Mouse (Mus musculus) MEL (cell line): ENCODE data around the gene Smad1. TPM values are rescaled to one million over a fixed set of nuclear protein-coding genes. Genes with fewer than 3 reads are reported as not detected.

ENCODE experiments used
- DNase-seq: peaks from one replicate; pipeline ENCODE4 v3.0.0; 2011; ENCODE audit warnings: low read depth, low spot score
- H3K27ac ChIP-seq: 2 replicates; pipeline ENCODE4 v1.5.1; 2012; ENCODE audit warnings: low read depth, mild to moderate bottlenecking, control low read depth, low read length, moderate library complexity; ENCODE audit not compliant: control insufficient read depth
- H3K27me3 ChIP-seq, 2 experiments: fragments of 150-350 bp in 1 of 2; sonication (generic) in 1 of 2; 2 replicates each; pipeline ENCODE4 v1.6.1; 2012; ENCODE audit warnings: low read length in 2 of 2, mild to moderate bottlenecking in 2 of 2, improper control_type of control experiment in 1 of 2, moderate library complexity in 1 of 2; ENCODE audit not compliant: insufficient read depth in 2 of 2, control insufficient read depth in 1 of 2
- H3K36me3 ChIP-seq, 2 experiments: 2 replicates each; pipeline ENCODE4 v1.6.1; 2012 to 2014; ENCODE audit warnings: low read length in 2 of 2, improper control_type of control experiment in 1 of 2, inconsistent platforms in 1 of 2, mild to moderate bottlenecking in 1 of 2; ENCODE audit not compliant: insufficient read depth in 2 of 2, control insufficient read depth in 1 of 2
- H3K4me1 ChIP-seq, 2 experiments: fragments of 150-350 bp in 1 of 2; sonication (generic) in 1 of 2; 2 replicates each; pipeline ENCODE4 v1.6.1; 2012; ENCODE audit warnings: low read length in 2 of 2, improper control_type of control experiment in 1 of 2, mild to moderate bottlenecking in 1 of 2; ENCODE audit not compliant: insufficient read depth in 2 of 2, control insufficient read depth in 1 of 2
- H3K4me3 ChIP-seq, 2 experiments: fragments of 150-350 bp in 1 of 2; sonication (generic) in 1 of 2; 2 replicates each; pipeline ENCODE4 v1.5.1; 2012; ENCODE audit warnings: low read depth in 2 of 2, low read length in 2 of 2, mild to moderate bottlenecking in 2 of 2, moderate library complexity in 2 of 2, control low read depth in 1 of 2, improper control_type of control experiment in 1 of 2; ENCODE audit not compliant: control insufficient read depth in 1 of 2, insufficient read depth in 1 of 2
- H3K79me2 ChIP-seq: 2 replicates; pipeline ENCODE4 v1.6.1; 2012; ENCODE audit warnings: mild to moderate bottlenecking, low read length, moderate library complexity; ENCODE audit not compliant: control insufficient read depth, poor library complexity, insufficient read depth
- H3K9ac ChIP-seq: 2 replicates; pipeline ENCODE4 v1.6.1; 2012; ENCODE audit warnings: low read depth, mild to moderate bottlenecking, control low read depth, low read length, moderate library complexity; ENCODE audit not compliant: control insufficient read depth, poor library complexity, severe bottlenecking
- H3K9me3 ChIP-seq: fragments of 150-350 bp; sonication (generic); replicated peaks from 2 replicates; pipeline ENCODE4 v1.6.1; 2012; ENCODE audit warnings: mild to moderate bottlenecking, low read length, improper control_type of control experiment, moderate library complexity; ENCODE audit not compliant: insufficient read depth
- BHLHE40 ChIP-seq: IDR thresholded peaks from 2 replicates; pipeline ENCODE4 v1.6.1; 2012; ENCODE audit warnings: low read depth, mild to moderate bottlenecking, inconsistent platforms, low read length, improper control_type of control experiment, borderline replicate concordance
- CHD1 ChIP-seq: IDR thresholded peaks from 2 replicates; pipeline ENCODE4 v1.6.1; 2012; ENCODE audit warnings: low read depth, mild to moderate bottlenecking, inconsistent platforms, low read length, improper control_type of control experiment
- CHD2 ChIP-seq: IDR thresholded peaks from 2 replicates; pipeline ENCODE4 v1.6.1; 2011; ENCODE audit warnings: low read length, improper control_type of control experiment
- E2F4 ChIP-seq: IDR thresholded peaks from 2 replicates; pipeline ENCODE4 v1.6.1; 2011; ENCODE audit warnings: low read depth, low read length, improper control_type of control experiment, borderline replicate concordance
- ELF1 ChIP-seq: IDR thresholded peaks from 2 replicates; pipeline ENCODE4 v1.6.1; 2014; ENCODE audit warnings: low read depth, mild to moderate bottlenecking, inconsistent platforms, low read length, improper control_type of control experiment, moderate library complexity
- GABPA ChIP-seq: IDR thresholded peaks from 2 replicates; pipeline ENCODE4 v1.6.1; 2012; ENCODE audit warnings: low read depth, mild to moderate bottlenecking, inconsistent platforms, low read length, improper control_type of control experiment, moderate library complexity
- GATA1 ChIP-seq: IDR thresholded peaks from 2 replicates; pipeline ENCODE4 v1.6.1; 2011; ENCODE audit warnings: low read depth, low read length, improper control_type of control experiment
- JUND ChIP-seq: IDR thresholded peaks from 2 replicates; pipeline ENCODE4 v1.6.1; 2011; ENCODE audit warnings: low read depth, mild to moderate bottlenecking, improper control_type of control experiment, low read length
- KAT2A ChIP-seq: conservative IDR thresholded peaks from 2 replicates; pipeline ENCODE4 v1.6.1; 2012; ENCODE audit warnings: low read depth, low read length, improper control_type of control experiment, inconsistent platforms
- MAFK ChIP-seq: IDR thresholded peaks from 2 replicates; pipeline ENCODE4 v1.6.1; 2011; ENCODE audit warnings: low read depth, mild to moderate bottlenecking, low read length, improper control_type of control experiment, borderline replicate concordance
- MAZ ChIP-seq: IDR thresholded peaks from 2 replicates; pipeline ENCODE4 v1.6.1; 2012; ENCODE audit warnings: low read depth, mild to moderate bottlenecking, inconsistent platforms, low read length, improper control_type of control experiment
- MEF2A ChIP-seq: IDR thresholded peaks from 2 replicates; pipeline ENCODE4 v1.6.1; 2014; ENCODE audit warnings: low read depth, mild to moderate bottlenecking, inconsistent platforms, low read length, improper control_type of control experiment; ENCODE audit not compliant: poor library complexity, insufficient replicate concordance, severe bottlenecking; ENCODE audit errors: extremely low read depth
- MYB ChIP-seq: IDR thresholded peaks from 2 replicates; pipeline ENCODE4 v1.6.1; 2011; ENCODE audit warnings: mild to moderate bottlenecking, low read depth, low read length, improper control_type of control experiment
- NRF1 ChIP-seq: IDR thresholded peaks from 2 replicates; pipeline ENCODE4 v1.6.1; 2014; ENCODE audit warnings: low read depth, mild to moderate bottlenecking, inconsistent platforms, low read length, improper control_type of control experiment, moderate library complexity; ENCODE audit not compliant: poor library complexity, insufficient read depth, severe bottlenecking
- POLR2A ChIP-seq, 2 experiments: IDR thresholded peaks; 2 replicates each; pipeline ENCODE4 v1.6.1; 2011 to 2012; ENCODE audit warnings: low read length in 2 of 2, mild to moderate bottlenecking in 2 of 2, control low read depth in 1 of 2, improper control_type of control experiment in 1 of 2, low read depth in 1 of 2, moderate library complexity in 1 of 2; ENCODE audit not compliant: control insufficient read depth in 1 of 2, insufficient read depth in 1 of 2, poor library complexity in 1 of 2
- POLR2AphosphoS2 ChIP-seq: IDR thresholded peaks from 2 replicates; pipeline ENCODE4 v1.6.1; 2011; ENCODE audit warnings: low read length, improper control_type of control experiment
- POLR2AphosphoS5 ChIP-seq: IDR thresholded peaks from 2 replicates; pipeline ENCODE4 v1.6.1; 2012; ENCODE audit warnings: low read depth, borderline replicate concordance, mild to moderate bottlenecking, inconsistent platforms, low read length, moderate library complexity, mixed read lengths
- RAD21 ChIP-seq: IDR thresholded peaks from 2 replicates; pipeline ENCODE4 v1.6.1; 2011; ENCODE audit warnings: mild to moderate bottlenecking, low read depth, low read length, improper control_type of control experiment
- TAL1 ChIP-seq: IDR thresholded peaks from 2 replicates; pipeline ENCODE4 v1.6.1; 2012; ENCODE audit warnings: mild to moderate bottlenecking, inconsistent platforms, low read length, moderate library complexity, mixed read lengths
- TCF12 ChIP-seq: IDR thresholded peaks from 2 replicates; pipeline ENCODE4 v1.6.1; 2014; ENCODE audit warnings: low read depth, mild to moderate bottlenecking, inconsistent platforms, low read length, improper control_type of control experiment, moderate library complexity
- UBTF ChIP-seq: IDR thresholded peaks from 2 replicates; pipeline ENCODE4 v1.6.1; 2012; ENCODE audit warnings: low read depth, mild to moderate bottlenecking, inconsistent platforms, low read length, improper control_type of control experiment, moderate library complexity, borderline replicate concordance; ENCODE audit not compliant: insufficient read depth
- USF1 ChIP-seq: IDR thresholded peaks from 2 replicates; pipeline ENCODE4 v1.6.1; 2014; ENCODE audit warnings: low read depth, mild to moderate bottlenecking, inconsistent platforms, low read length, improper control_type of control experiment, moderate library complexity
- USF2 ChIP-seq, 2 experiments: IDR thresholded peaks; 2 replicates each; pipeline ENCODE4 v1.6.1; 2011 to 2012; ENCODE audit warnings: improper control_type of control experiment in 2 of 2, low read length in 2 of 2, borderline replicate concordance in 1 of 2, inconsistent platforms in 1 of 2, low read depth in 1 of 2, mild to moderate bottlenecking in 1 of 2; ENCODE audit not compliant: insufficient read depth in 1 of 2
- ZKSCAN1 ChIP-seq: IDR thresholded peaks from 2 replicates; pipeline ENCODE4 v1.6.1; 2012; ENCODE audit warnings: low read depth, mild to moderate bottlenecking, inconsistent platforms, low read length, improper control_type of control experiment, moderate library complexity
- ZMIZ1 ChIP-seq: IDR thresholded peaks from 2 replicates; pipeline ENCODE4 v1.6.1; 2012; ENCODE audit warnings: low read depth, mild to moderate bottlenecking, inconsistent platforms, low read length, improper control_type of control experiment, moderate library complexity
- polyA plus RNA-seq, 2 experiments: library from polyadenylated mRNA; stranded (reverse) in 1 of 2; unstranded in 1 of 2; fragments of >175 nt in 1 of 2; fragments of >200 nt in 1 of 2; gene quantifications; 2 replicates each; pipeline versions ENCODE4 v1.2.1 to v1.2.4; 2012; ENCODE audit warnings: low replicate concordance in 2 of 2, low read depth in 1 of 2; ENCODE audit not compliant: insufficient read length in 2 of 2, insufficient read depth in 1 of 2, missing spikeins in 1 of 2
- total RNA-seq: library from RNA; depleted of rRNA; stranded (reverse); fragments of 300-350 nt; gene quantifications from 2 replicates; pipeline ENCODE4 v1.2.3, GENCODE M21; 2012

Gene Smad1
- total and polyA plus RNA-seq, 3 experiments, result 1.3 to 2.0 TPM; not detected in 1

DNA sequence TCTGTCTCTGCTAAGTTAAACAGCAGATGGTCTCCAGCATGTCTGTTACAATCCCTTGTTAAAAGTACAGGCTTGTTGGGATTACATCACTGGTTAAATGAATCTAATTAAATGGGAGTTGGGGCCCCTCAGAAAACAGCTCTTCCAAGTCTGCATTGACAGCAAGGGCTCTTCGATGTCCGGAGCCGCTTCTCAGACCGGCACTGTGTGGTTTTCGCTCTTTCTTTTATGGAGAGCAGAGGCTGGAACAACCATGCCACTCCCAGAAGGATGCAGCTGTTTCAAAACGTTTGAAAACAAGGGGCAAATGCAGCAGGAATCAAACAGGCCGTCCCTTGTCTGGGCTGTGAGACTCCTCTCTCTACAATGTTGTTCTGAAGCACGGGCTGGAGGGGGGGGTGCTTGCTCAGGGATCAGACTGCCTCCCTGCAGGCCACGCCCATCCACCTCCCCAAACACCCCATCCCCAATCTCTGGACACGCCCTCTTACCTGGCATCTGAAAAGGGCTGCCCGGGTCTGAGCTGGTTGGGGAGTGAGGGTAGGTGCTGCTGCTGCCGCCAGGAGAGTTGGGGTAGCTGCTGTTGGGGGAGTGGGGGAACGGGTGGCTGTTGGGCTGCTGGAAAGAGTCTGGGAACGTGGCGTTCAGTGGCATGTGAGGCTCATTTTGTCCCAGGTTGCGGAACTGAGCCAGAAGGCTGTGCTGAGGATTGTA lies 43.4 kb downstream of the Smad1 start:
- TF ChIP-seq POLR2AphosphoS2 (no peak), NRF1 (no peak), TAL1 (no peak), RAD21 (no peak), CHD1 (no peak), TCF12 (no peak), UBTF (no peak), CHD2 (no peak), POLR2AphosphoS5 (no peak), E2F4 (no peak), JUND (no peak), USF2 (IDR thresholded peaks at IDR 0.05; ENCODE audit: borderline replicate concordance in 1 of 2, insufficient read depth in 1 of 2, low read depth in 1 of 2, low read length in 2 of 2) (no peak), GABPA (no peak), ELF1 (no peak), POLR2A (IDR thresholded peaks at IDR 0.05; ENCODE audit: control insufficient read depth in 1 of 2, insufficient read depth in 1 of 2, low read depth in 1 of 2, low read length in 2 of 2, poor library complexity in 1 of 2) (no peak), BHLHE40 (no peak), ZKSCAN1 (no peak)
- no peak overlapping the region for H3K9ac ChIP-seq
- DNase-seq, result no peak
- H3K27me3 ChIP-seq, result no peaks in the 10 kb centered on the region
- peaks cover 0 to 2% of the 10 kb centered on the region in 2 experiments; a peak in 1 of 4 replicates for H3K4me1 ChIP-seq
- H3K27ac ChIP-seq, result no peak overlapping the region
- H3K9me3 ChIP-seq, result no peaks in the 10 kb centered on the region
- H3K79me2 ChIP-seq, result no peaks in the 10 kb centered on the region
- no peaks in the 10 kb centered on the region; a peak in 1 of 4 replicates for H3K36me3 ChIP-seq
- no peak overlapping the region for H3K4me3 ChIP-seq

DNA sequence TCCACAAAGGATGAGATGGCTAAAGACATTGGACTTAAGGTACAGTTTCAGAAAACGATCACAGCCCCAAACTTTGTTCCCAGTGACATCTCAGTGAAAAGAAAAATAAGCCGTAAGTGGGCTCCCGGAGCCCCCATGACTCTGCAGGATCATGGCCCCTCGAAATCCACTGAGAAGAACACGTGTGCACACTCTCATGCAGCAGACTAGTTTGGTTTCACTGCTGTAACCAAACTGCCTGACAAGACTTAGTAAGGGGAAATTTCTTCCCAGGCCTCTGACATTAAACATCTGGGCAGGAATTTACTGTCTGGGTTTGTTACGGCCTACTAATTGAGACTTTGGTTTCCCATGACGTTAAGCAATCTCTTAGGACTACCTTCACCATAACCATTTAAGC lies 45.3 kb downstream of the Smad1 start:
- Histone ChIP-seq H3K9ac (no peak overlapping the region), H3K4me3 (no peak overlapping the region), H3K27ac (no peak overlapping the region), H3K9me3 (no peaks in the 10 kb centered on the region), H3K79me2 (no peaks in the 10 kb centered on the region), H3K27me3 (no peaks in the 10 kb centered on the region), H3K4me1 (no peaks in the 10 kb centered on the region; a peak in 1 of 4 replicates), H3K36me3 (no peaks in the 10 kb centered on the region; a peak in 1 of 4 replicates)
- no peak for DNase-seq
- TF ChIP-seq MAFK, result no peak
- TF ChIP-seq MYB, result no peak
- TF ChIP-seq USF1, result no peak
- TF ChIP-seq MEF2A, result no peak
- TF ChIP-seq ZKSCAN1, result no peak
- TF ChIP-seq NRF1, result no peak
- TF ChIP-seq TCF12, result no peak
- no peak for TF ChIP-seq KAT2A
- no peak for TF ChIP-seq GATA1
- no peak for TF ChIP-seq MAZ
- TF ChIP-seq BHLHE40, result no peak
- no peak for TF ChIP-seq ZMIZ1
- TF ChIP-seq JUND, result no peak
